Comparison of ENCODE assay signal across 10 mouse cellular contexts in genomic region chr1:90743445-90743844, GRCm38 (mm10).
DNase-seq lines count a peak whose midpoint lies in the region; ATAC-seq lines count a peak whose summit lies in the region.
"Had no signal": no experiment of that assay in that cellular context is flagged by ENCODE, and none has a peak within 500 bp of the region (broad histone marks: within the 10 kb centered on the region; RNA-seq: fewer than 3 reads in every experiment).

No protein-coding gene starts in this region.

- H3K27me3 ChIP-seq in heart, embryonic 13.5 days (replicated peaks), result no peaks in the 10 kb centered on the region
- no peaks in the 10 kb centered on the region for H3K27me3 ChIP-seq in forebrain, embryonic 11.5 days (ENCODE audit: control insufficient read depth, insufficient read depth, low read length)
- no peaks in the 10 kb centered on the region for H3K27me3 ChIP-seq in intestine, embryonic 15.5 days (replicated peaks)
- no peaks in the 10 kb centered on the region for H3K27me3 ChIP-seq in neural tube, embryonic 13.5 days

- H3K4me2 ChIP-seq in heart, embryonic 13.5 days, result 0 out of 2 replicates have a peak overlapping the region, but pooled peaks have one; percentile 64
- H3K4me2 ChIP-seq in forebrain, embryonic 11.5 days (ENCODE audit: low read depth, low read length, severe bottlenecking), result no peak overlapping the region; the same call in 1 of the 2 replicates
- H3K4me2 ChIP-seq in intestine, embryonic 15.5 days (replicated peaks), result no peak overlapping the region
- peak overlapping the region; percentile 53 for H3K4me2 ChIP-seq in neural tube, embryonic 13.5 days

- WGBS in heart, embryonic 13.5 days, result 68% methylated on average over 1 of the region's 1 CpGs
- 85% methylated on average over 1 of the region's 1 CpGs for WGBS in forebrain, embryonic 11.5 days
- WGBS in intestine, embryonic 15.5 days, result 49% methylated on average over 1 of the region's 1 CpGs
- WGBS in neural tube, embryonic 13.5 days, result 79% methylated on average over 1 of the region's 1 CpGs

- H3K4me3 ChIP-seq in heart, embryonic 13.5 days, result no peak overlapping the region
- H3K4me3 ChIP-seq in forebrain, embryonic 11.5 days (ENCODE audit: low read depth, low read length), result no peak overlapping the region
- no peak overlapping the region for H3K4me3 ChIP-seq in intestine, embryonic 15.5 days (replicated peaks)
- no peak overlapping the region for H3K4me3 ChIP-seq in neural tube, embryonic 13.5 days

- peaks cover 7% of the 10 kb centered on the region for H3K4me1 ChIP-seq in heart, embryonic 13.5 days
- peaks cover 2% of the 10 kb centered on the region; the same call in 1 of the 2 replicates for H3K4me1 ChIP-seq in forebrain, embryonic 11.5 days (replicated peaks; ENCODE audit: control insufficient read depth, insufficient read depth, low read length)
- H3K4me1 ChIP-seq in intestine, embryonic 15.5 days (replicated peaks), result peaks cover 12% of the 10 kb centered on the region
- H3K4me1 ChIP-seq in neural tube, embryonic 13.5 days (replicated peaks), result peaks cover 24% of the 10 kb centered on the region

- no peak for ATAC-seq in heart, embryonic 13.5 days (ENCODE audit: extremely low read depth, insufficient number of reproducible peaks, low FRiP score, low TSS enrichment)
- ATAC-seq in forebrain, embryonic 11.5 days (replicated peaks; ENCODE audit: low FRiP score), result peak; percentile 27; the same call in 1 of the 2 replicates
- ATAC-seq in intestine, embryonic 15.5 days, result no peak
- peak; percentile 62 for ATAC-seq in neural tube, embryonic 13.5 days (ENCODE audit: low read depth)

- no peak overlapping the region for H3K9ac ChIP-seq in heart, embryonic 13.5 days
- H3K9ac ChIP-seq in forebrain, embryonic 11.5 days (ENCODE audit: low read length), result no peak overlapping the region
- H3K9ac ChIP-seq in intestine, embryonic 15.5 days, result no peak overlapping the region
- H3K9ac ChIP-seq in neural tube, embryonic 13.5 days, result peak overlapping the region; percentile 70

- H3K9me3 ChIP-seq in heart, embryonic 13.5 days, result no peaks in the 10 kb centered on the region
- H3K9me3 ChIP-seq in forebrain, embryonic 11.5 days (ENCODE audit: control insufficient read depth, low read length), result no peaks in the 10 kb centered on the region
- H3K9me3 ChIP-seq in intestine, embryonic 15.5 days, result no peaks in the 10 kb centered on the region
- H3K9me3 ChIP-seq in neural tube, embryonic 13.5 days, result no peaks in the 10 kb centered on the region

- no peaks in the 10 kb centered on the region for H3K36me3 ChIP-seq in heart, embryonic 13.5 days
- H3K36me3 ChIP-seq in forebrain, embryonic 11.5 days (ENCODE audit: control insufficient read depth, insufficient read depth, low read length), result no peaks in the 10 kb centered on the region
- H3K36me3 ChIP-seq in intestine, embryonic 15.5 days, result no peaks in the 10 kb centered on the region
- no peaks in the 10 kb centered on the region for H3K36me3 ChIP-seq in neural tube, embryonic 13.5 days

- H3K27ac ChIP-seq in heart, embryonic 13.5 days (replicated peaks), result no peak overlapping the region
- H3K27ac ChIP-seq in forebrain, embryonic 11.5 days (ENCODE audit: low read depth, low read length), result no peak overlapping the region
- H3K27ac ChIP-seq in intestine, embryonic 15.5 days, result peak overlapping the region; percentile 79
- H3K27ac ChIP-seq in neural tube, embryonic 13.5 days (replicated peaks), result peak overlapping the region; percentile 94

- no peak for DNase-seq in heart, adult 9 months (ENCODE audit: low spot score in 2 of 2)
- no peak for DNase-seq in forebrain, embryonic 11.5 days (ENCODE audit: low spot score)
- no peak for DNase-seq in layer of hippocampus, adult 11-12 months (ENCODE audit: low spot score)
- no peak for DNase-seq in testis, postnatal 14 days (ENCODE audit: low spot score)
- DNase-seq in T-cell, adult 2 months (ENCODE audit: low spot score), result no peak
- DNase-seq: cerebellum, adult 8-10 months; lung, adult 2 months had no signal

Comparison
In these comparisons a context has a peak if more than half of its experiments do, and no peak if none do; other contexts are left out.
1. ATAC-seq: peak in forebrain, embryonic 11.5 days (single experiment) and neural tube, embryonic 13.5 days (single experiment); none in heart, embryonic 13.5 days (single experiment) and intestine, embryonic 15.5 days (single experiment).
2. H3K27ac ChIP-seq: peak in intestine, embryonic 15.5 days (single experiment) and neural tube, embryonic 13.5 days (single experiment); none in heart, embryonic 13.5 days (single experiment) and forebrain, embryonic 11.5 days (single experiment).
3. H3K4me2 ChIP-seq: peak in heart, embryonic 13.5 days (single experiment) and neural tube, embryonic 13.5 days (single experiment); none in forebrain, embryonic 11.5 days (single experiment) and intestine, embryonic 15.5 days (single experiment).